Mouse (Mus musculus) bone marrow macrophage, adult 2 months (primary cell): ENCODE results near the gene P2ry2.

Experiments
- CTCF ChIP-seq: IDR thresholded peaks from 2 replicates; pipeline ENCODE4 v1.5.1; 2012; ENCODE audit warnings: low read depth, mild to moderate bottlenecking, low read length, moderate library complexity
- POLR2A ChIP-seq: IDR thresholded peaks from 2 replicates; pipeline ENCODE4 v1.6.1; 2012; ENCODE audit warnings: mild to moderate bottlenecking, low read depth, low read length, borderline replicate concordance

GRCm38 (mm10) chr7:101014041-101014440, 1.4 kb upstream of the P2ry2 start:
- no peak for TF ChIP-seq POLR2A
- TF ChIP-seq CTCF: no peak
